Mouse (Mus musculus) stomach, embryonic 15.5 days (tissue): Measurements from ENCODE around the gene Rab5c. TPM values are rescaled to one million over a fixed set of nuclear protein-coding genes. Genes with fewer than 3 reads are reported as not detected.
A peak's percentile ranks its signal among the peaks of the same experiment; 100 is the strongest.

Experiments used
- ATAC-seq: fragments of 200-750 bp; cut with Nextera tagmentation; 2 replicates; pipeline ENCODE4 v1.8.0; 2017; ENCODE audit warnings: low read depth, moderate number of reproducible peaks, moderate TSS enrichment; ENCODE audit not compliant: insufficient read depth, low FRiP score
- H3K27ac ChIP-seq: fragments of 300-500 bp; sonication (generic); 2 replicates; pipeline ENCODE4 v1.5.1; 2015; ENCODE audit warnings: mild to moderate bottlenecking, inconsistent platforms
- H3K27me3 ChIP-seq: fragments of 300-500 bp; sonication (generic); replicated peaks from 2 replicates; pipeline ENCODE4 v1.6.1; 2015; ENCODE audit warnings: inconsistent platforms
- H3K36me3 ChIP-seq: fragments of 300-500 bp; sonication (generic); 2 replicates; pipeline ENCODE4 v1.6.1; 2015; ENCODE audit warnings: inconsistent platforms
- H3K4me1 ChIP-seq: fragments of 300-500 bp; sonication (generic); 2 replicates; pipeline ENCODE4 v1.6.1; 2015; ENCODE audit warnings: inconsistent platforms
- H3K4me2 ChIP-seq: fragments of 300-500 bp; sonication (generic); 2 replicates; pipeline ENCODE4 v1.6.1; 2015; ENCODE audit warnings: mild to moderate bottlenecking, inconsistent platforms
- H3K4me3 ChIP-seq: fragments of 300-500 bp; sonication (generic); replicated peaks from 2 replicates; pipeline ENCODE4 v1.5.1; 2015; ENCODE audit warnings: inconsistent platforms
- H3K9ac ChIP-seq: fragments of 300-500 bp; sonication (generic); 2 replicates; pipeline ENCODE4 v1.6.1; 2015; ENCODE audit warnings: inconsistent platforms
- H3K9me3 ChIP-seq: fragments of 300-500 bp; sonication (generic); 2 replicates; pipeline ENCODE4 v1.6.1; 2016; ENCODE audit warnings: inconsistent platforms
- WGBS: fragments of 180-500 bp; shearing (Covaris S2); methylation state at CpG from one replicate; pipeline ENCODE4 v1.1.7; 2015; 5-methylcytosine and 5-hydroxymethylcytosine counted together
- polyA plus RNA-seq: library from polyadenylated mRNA; unstranded; fragments of >200 nt; fragmentation: Nextera tagmentation; extraction: Ambion mirVana; gene quantifications from 2 replicates; pipeline ENCODE4 v1.2.1, GENCODE M21; 2015

Rab5c gene
- polyA plus RNA-seq = 24.5 and 25.5 TPM in 2 replicates

GRCm38 (mm10) chr11:100738066-100738604, at the start of gene Rab5c:
Gene Rab5c, minus strand, starts transcription at chr11:100738215.
- peak; percentile 99 for ATAC-seq
- H3K4me1 ChIP-seq = peaks cover 23% of the 10 kb centered on the region
- H3K9me3 ChIP-seq = no peaks in the 10 kb centered on the region
- peak within 1 kb of the TSS; percentile 100 for H3K4me3 ChIP-seq
- H3K9ac ChIP-seq = peak within 1 kb of the TSS; percentile 97
- H3K36me3 ChIP-seq = no peaks in the 10 kb centered on the region
- under 1% methylated on average over 39 of the region's 39 CpGs for WGBS
- no peaks in the 10 kb centered on the region for H3K27me3 ChIP-seq
- peak within 1 kb of the TSS; percentile 75 for H3K4me2 ChIP-seq
- H3K27ac ChIP-seq = peak within 1 kb of the TSS; percentile 61

GRCm38 (mm10) chr11:100785774-100786173, 47.8 kb upstream of the Rab5c start:
- WGBS = 87% methylated on average over 2 of the region's 2 CpGs
- Histone ChIP-seq H3K27ac (no peak overlapping the region), H3K4me3 (no peak overlapping the region), H3K4me1 (no peaks in the 10 kb centered on the region), H3K36me3 (peaks cover 39% of the 10 kb centered on the region), H3K9ac (no peak overlapping the region), H3K9me3 (no peaks in the 10 kb centered on the region), H3K4me2 (no peak overlapping the region), H3K27me3 (no peaks in the 10 kb centered on the region)
- ATAC-seq = no peak

- WGBS = 86% methylated on average over 8 of the region's 8 CpGs
These were observed 46.3 kb upstream of the Rab5c start for GRCm38 (mm10) chr11:100784286-100784685.

GRCm38 (mm10) chr11:100782568-100782967, 44.6 kb upstream of the Rab5c start:
- 85% methylated on average over 13 of the region's 13 CpGs for WGBS
- Histone ChIP-seq H3K4me2 (no peak overlapping the region), H3K27ac (no peak overlapping the region), H3K4me3 (no peak overlapping the region), H3K9ac (no peak overlapping the region), H3K9me3 (no peaks in the 10 kb centered on the region), H3K36me3 (peaks cover 34% of the 10 kb centered on the region), H3K27me3 (no peaks in the 10 kb centered on the region), H3K4me1 (no peaks in the 10 kb centered on the region)
- no peak for ATAC-seq

More at GRCm38 (mm10) chr11:100784286-100784685, 46.3 kb upstream of the Rab5c start:
- H3K4me2 ChIP-seq = no peak overlapping the region
- no peaks in the 10 kb centered on the region for H3K9me3 ChIP-seq
- no peak overlapping the region for H3K4me3 ChIP-seq
- no peak overlapping the region for H3K27ac ChIP-seq
- ATAC-seq = no peak
- H3K27me3 ChIP-seq = no peaks in the 10 kb centered on the region
- no peak overlapping the region for H3K9ac ChIP-seq
- H3K36me3 ChIP-seq = peaks cover 36% of the 10 kb centered on the region
- H3K4me1 ChIP-seq = no peaks in the 10 kb centered on the region

GRCm38 (mm10) chr11:100781763-100782475, 43.9 kb upstream of the Rab5c start:
- H3K27ac ChIP-seq = no peak overlapping the region
- no peak overlapping the region for H3K4me2 ChIP-seq
- no peak for ATAC-seq
- peaks cover 29% of the 10 kb centered on the region for H3K36me3 ChIP-seq
- no peaks in the 10 kb centered on the region for H3K4me1 ChIP-seq
- H3K9me3 ChIP-seq = no peaks in the 10 kb centered on the region
- no peaks in the 10 kb centered on the region for H3K27me3 ChIP-seq
- WGBS = 85% methylated on average over 15 of the region's 15 CpGs
- H3K4me3 ChIP-seq = no peak overlapping the region
- no peak overlapping the region for H3K9ac ChIP-seq

GRCm38 (mm10) chr11:100780247-100780646, 42.2 kb upstream of the Rab5c start:
- H3K27ac ChIP-seq = no peak overlapping the region
- 83% methylated on average over 8 of the region's 8 CpGs for WGBS
- H3K9ac ChIP-seq = no peak overlapping the region
- no peak for ATAC-seq
- H3K36me3 ChIP-seq = peaks cover 25% of the 10 kb centered on the region
- H3K4me3 ChIP-seq = no peak overlapping the region
- no peaks in the 10 kb centered on the region for H3K27me3 ChIP-seq
- H3K9me3 ChIP-seq = no peaks in the 10 kb centered on the region
- no peak overlapping the region for H3K4me2 ChIP-seq
- H3K4me1 ChIP-seq = no peaks in the 10 kb centered on the region

GRCm38 (mm10) chr11:100778069-100778468, 40.1 kb upstream of the Rab5c start:
- Histone ChIP-seq H3K9me3 (no peaks in the 10 kb centered on the region), H3K27me3 (no peaks in the 10 kb centered on the region), H3K36me3 (peaks cover 18% of the 10 kb centered on the region; the same call in 1 of the 2 replicates), H3K4me3 (no peak overlapping the region), H3K27ac (no peak overlapping the region), H3K4me1 (no peaks in the 10 kb centered on the region), H3K4me2 (no peak overlapping the region), H3K9ac (no peak overlapping the region)
- 63% methylated on average over 3 of the region's 3 CpGs for WGBS
- ATAC-seq = no peak

GRCm38 (mm10) chr11:100775921-100776320, 37.9 kb upstream of the Rab5c start:
- no peaks in the 10 kb centered on the region for H3K9me3 ChIP-seq
- no peak overlapping the region for H3K9ac ChIP-seq
- H3K4me1 ChIP-seq = no peaks in the 10 kb centered on the region
- no peak overlapping the region for H3K27ac ChIP-seq
- no peak overlapping the region for H3K4me2 ChIP-seq
- H3K4me3 ChIP-seq = no peak overlapping the region
- 0 out of 2 replicates have a peak, but pooled peaks cover 8% of the 10 kb centered on the region for H3K36me3 ChIP-seq
- no peak for ATAC-seq
- WGBS = 82% methylated on average over 10 of the region's 10 CpGs
- H3K27me3 ChIP-seq = no peaks in the 10 kb centered on the region

- Histone ChIP-seq H3K36me3 (0 out of 2 replicates have a peak, but pooled peaks cover 3% of the 10 kb centered on the region), H3K9me3 (no peaks in the 10 kb centered on the region), H3K27ac (no peak overlapping the region), H3K9ac (no peak overlapping the region), H3K4me2 (no peak overlapping the region), H3K27me3 (no peaks in the 10 kb centered on the region), H3K4me1 (peaks cover 5% of the 10 kb centered on the region; the same call in 1 of the 2 replicates), H3K4me3 (no peak overlapping the region)
- no peak for ATAC-seq
- 81% methylated on average over 4 of the region's 4 CpGs for WGBS
These were observed 36.2 kb upstream of the Rab5c start for GRCm38 (mm10) chr11:100774261-100774660.

- Histone ChIP-seq H3K27me3 (no peaks in the 10 kb centered on the region), H3K27ac (peak within 1 kb of the TSS; percentile 65; the same call in 1 of the 2 replicates), H3K4me3 (peak within 1 kb of the TSS; percentile 69), H3K4me1 (peaks cover 5% of the 10 kb centered on the region; the same call in 1 of the 2 replicates), H3K4me2 (peak within 1 kb of the TSS; percentile 59), H3K36me3 (no peaks in the 10 kb centered on the region), H3K9me3 (no peaks in the 10 kb centered on the region), H3K9ac (peak within 1 kb of the TSS; percentile 58)
- peak; percentile 64 for ATAC-seq
- 16% methylated on average over 17 of the region's 17 CpGs for WGBS
These were observed 32.8 kb upstream of the Rab5c start, which contains the start of gene Ghdc for GRCm38 (mm10) chr11:100770646-100771408. Gene Ghdc, minus strand, starts transcription at chr11:100770957.

GRCm38 (mm10) chr11:100769980-100770379, 32.0 kb upstream of the Rab5c start:
- Histone ChIP-seq H3K4me2 (peak overlapping the region; percentile 59), H3K36me3 (no peaks in the 10 kb centered on the region), H3K4me3 (peak overlapping the region; percentile 69), H3K4me1 (peaks cover 5% of the 10 kb centered on the region; the same call in 1 of the 2 replicates), H3K9ac (peak overlapping the region; percentile 58; the same call in 1 of the 2 replicates), H3K27ac (no peak overlapping the region), H3K27me3 (no peaks in the 10 kb centered on the region), H3K9me3 (no peaks in the 10 kb centered on the region)
- WGBS = 54% methylated on average over 6 of the region's 6 CpGs
- ATAC-seq = no peak
